Mouse (Mus musculus) heart, postnatal 0 days (tissue): ENCODE data around the gene Htr3a.

Experiments
- CTCF ChIP-seq: IDR thresholded peaks from 2 replicates; pipeline ENCODE4 v1.5.1; 2016; ENCODE audit warnings: antibody characterized with exemption, control low read depth, low read depth
- EP300 ChIP-seq: IDR thresholded peaks from 2 replicates; pipeline ENCODE4 v1.6.1; 2016; ENCODE audit warnings: antibody characterized with exemption, low read depth

DNA sequence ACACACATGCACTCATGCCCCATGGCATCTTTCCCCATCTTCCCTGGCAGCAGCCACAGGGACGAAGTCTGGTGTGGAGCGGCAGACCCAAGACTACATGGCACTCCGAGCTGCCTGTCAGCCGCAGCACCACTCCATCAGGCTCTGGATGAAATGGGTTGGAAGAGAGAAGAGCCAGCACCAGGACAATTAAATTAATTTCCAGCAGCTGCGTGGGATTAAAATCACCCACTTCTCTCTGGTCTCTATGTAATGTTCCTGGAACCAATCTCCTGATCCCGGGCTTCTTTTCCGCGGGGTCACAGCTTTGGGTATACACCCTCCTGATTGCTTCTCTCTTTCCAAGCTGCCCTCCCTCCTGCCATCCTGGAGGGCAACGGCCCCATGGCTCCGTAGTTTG, 49.4 kb downstream of the Htr3a start:
- TF ChIP-seq CTCF (no peak), EP300 (no peak)
